Mouse (Mus musculus) brown adipose tissue, adult 24 weeks (tissue): ENCODE results near the gene Ccr6. TPM values are rescaled to one million over a fixed set of nuclear protein-coding genes. Genes with fewer than 3 reads are reported as not detected.
"Not testable (repeated sequence)": the region's sequence is repeated elsewhere in the genome, so short reads cannot be mapped to it uniquely, and the experiment has no call there.

Experiments
- H3K27ac ChIP-seq: fragments of 200-500 bp; replicated peaks from 2 replicates; pipeline ENCODE4 v1.5.1; 2012; ENCODE audit warnings: low read depth, mild to moderate bottlenecking, low read length
- H3K4me1 ChIP-seq: fragments of 200-500 bp; 2 replicates; pipeline ENCODE4 v1.6.1; 2012; ENCODE audit warnings: low read length, mixed read lengths; ENCODE audit not compliant: control insufficient read depth, insufficient read depth, insufficient read length
- H3K4me3 ChIP-seq: fragments of 200-500 bp; 2 replicates; pipeline ENCODE4 v1.5.1; 2012; ENCODE audit warnings: low read depth, mild to moderate bottlenecking, low read length, moderate library complexity; ENCODE audit not compliant: insufficient read depth
- polyA plus RNA-seq: library from polyadenylated mRNA; stranded (reverse); fragments of >200 nt; gene quantifications from 2 replicates; pipeline ENCODE4 v1.2.4, GENCODE M21; 2012; ENCODE audit not compliant: missing spikeins, insufficient read depth, insufficient read length

Ccr6 gene
- polyA plus RNA-seq, 1 experiment = not detected

GRCm38 (mm10) chr17:8251704-8252103 is 15.9 kb downstream of the Ccr6 start:
- Histone ChIP-seq H3K27ac (no peak overlapping the region), H3K4me1 (no peaks in the 10 kb centered on the region), H3K4me3 (no peak overlapping the region)

DNA sequence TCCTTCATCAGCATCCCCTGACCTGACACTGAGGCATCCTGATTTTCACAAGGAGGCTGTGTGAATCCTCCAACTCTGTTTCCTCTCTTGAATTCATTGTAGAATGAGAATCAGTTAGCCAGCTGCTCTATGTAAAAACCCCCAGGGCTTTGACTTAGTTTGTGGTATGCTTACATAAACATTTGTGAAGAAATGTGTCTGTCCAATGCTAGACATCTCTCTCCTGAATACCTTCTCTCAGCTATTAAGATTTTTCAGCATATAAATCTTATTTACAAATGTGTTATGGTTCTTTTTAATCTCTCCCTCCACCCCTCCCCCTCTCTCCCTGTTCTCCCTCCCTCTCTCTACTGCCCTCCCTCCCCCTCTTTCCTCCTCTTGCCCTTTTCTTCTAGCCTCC is 18.4 kb downstream of the Ccr6 start:
- no peaks in the 10 kb centered on the region for H3K4me1 ChIP-seq
- H3K27ac ChIP-seq = no peak overlapping the region
- no peak overlapping the region for H3K4me3 ChIP-seq

- H3K4me1 ChIP-seq = no peaks in the 10 kb centered on the region
- H3K4me3 ChIP-seq = no peak overlapping the region
- H3K27ac ChIP-seq = no peak overlapping the region
These were observed 19.1 kb downstream of the Ccr6 start for GRCm38 (mm10) chr17:8254914-8255313.

DNA sequence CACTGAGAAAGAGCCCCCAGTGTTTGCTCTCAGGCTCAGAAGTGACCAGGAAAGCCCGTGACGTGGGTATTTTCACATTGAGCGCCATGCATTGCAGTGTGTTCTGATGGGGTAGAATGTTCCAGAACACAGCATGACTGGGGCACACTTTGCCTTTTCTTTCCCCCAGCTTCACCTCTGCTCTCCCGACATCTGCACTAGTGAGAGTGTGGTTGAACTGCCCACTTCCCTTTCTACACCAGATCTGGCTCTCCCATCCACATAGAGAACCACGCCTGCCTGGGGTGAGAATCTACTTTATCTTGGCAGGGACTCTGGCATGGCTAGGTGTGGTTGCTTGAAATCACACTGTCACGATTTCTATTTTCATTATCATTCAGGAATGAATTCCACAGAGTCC is 19.7 kb downstream of the Ccr6 start:
- Histone ChIP-seq H3K4me3 (no peak overlapping the region), H3K27ac (no peak overlapping the region), H3K4me1 (no peaks in the 10 kb centered on the region)

DNA sequence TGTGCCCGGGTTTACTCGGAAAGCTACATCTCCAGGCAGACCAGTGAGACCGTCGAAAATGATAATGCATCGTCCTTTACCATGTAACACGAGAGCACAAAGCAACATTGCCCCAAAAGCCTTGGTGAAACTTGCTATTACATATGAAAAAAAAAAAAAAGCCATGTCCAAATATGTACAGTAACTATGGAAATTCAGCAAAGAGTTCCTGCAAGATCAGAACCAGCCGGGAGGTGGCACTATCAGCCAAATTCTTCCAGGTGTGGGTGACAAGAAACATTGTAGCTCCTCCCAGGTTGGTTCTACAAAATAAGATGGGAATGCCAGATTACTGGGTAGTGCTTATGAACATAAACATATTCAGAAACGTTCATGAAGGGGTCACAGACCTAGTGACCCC is 21.1 kb downstream of the Ccr6 start:
- H3K27ac ChIP-seq = no peak overlapping the region
- H3K4me1 ChIP-seq = no peaks in the 10 kb centered on the region
- H3K4me3 ChIP-seq = no peak overlapping the region

DNA sequence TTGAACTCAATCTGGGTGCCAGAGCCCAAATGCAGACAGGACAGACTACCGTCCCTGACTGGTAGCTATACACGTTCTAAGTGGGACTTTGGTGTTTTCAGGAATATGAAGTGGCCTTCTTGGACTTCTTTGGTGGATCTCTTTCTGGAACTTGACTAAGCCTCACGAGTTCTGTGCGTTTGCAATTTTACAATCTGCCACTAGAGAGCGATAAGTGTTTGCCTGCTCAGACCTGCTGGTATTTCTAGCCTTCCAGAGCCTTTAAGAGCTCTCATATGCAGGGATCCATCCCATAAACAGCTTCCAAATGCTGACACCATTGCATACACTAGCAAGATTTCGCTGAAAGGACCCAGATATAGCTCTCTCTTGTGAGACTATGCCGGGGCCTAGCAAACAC is 28.8 kb downstream of the Ccr6 start:
- H3K4me1 ChIP-seq, H3K4me3 ChIP-seq, H3K27ac ChIP-seq: not testable (repeated sequence)

- Histone ChIP-seq H3K4me1 (peaks cover 4% of the 10 kb centered on the region; the same call in 1 of the 2 replicates), H3K4me3 (no peak overlapping the region), H3K27ac (no peak overlapping the region)
These were observed 36.4 kb downstream of the Ccr6 start for GRCm38 (mm10) chr17:8272054-8272749.

DNA sequence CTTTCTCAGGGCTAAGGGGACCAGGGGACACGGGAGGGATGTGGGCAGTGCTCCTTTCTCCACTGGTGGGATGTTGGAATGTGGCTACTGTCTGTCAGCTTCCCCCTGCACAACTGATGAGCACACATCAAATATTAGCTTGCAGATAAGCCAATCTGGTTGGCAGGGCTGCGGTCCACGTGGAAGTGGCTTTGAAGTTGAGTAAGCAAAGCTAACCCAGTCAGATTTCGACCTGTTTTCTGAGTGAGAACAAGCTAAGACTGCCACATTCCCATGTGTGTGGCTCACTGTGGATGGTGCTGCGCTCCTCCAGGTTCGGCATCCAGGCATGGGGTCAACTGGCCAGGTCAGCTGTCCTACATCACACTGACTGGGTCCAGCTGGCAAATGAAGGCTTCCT is 37.1 kb downstream of the Ccr6 start:
- Histone ChIP-seq H3K27ac (no peak overlapping the region), H3K4me3 (no peak overlapping the region), H3K4me1 (peaks cover 4% of the 10 kb centered on the region; the same call in 1 of the 2 replicates)

GRCm38 (mm10) chr17:8276071-8276470 is 40.2 kb downstream of the Ccr6 start:
- Histone ChIP-seq H3K4me1 (peaks cover 4% of the 10 kb centered on the region; the same call in 1 of the 2 replicates), H3K27ac (no peak overlapping the region), H3K4me3 (no peak overlapping the region)

GRCm38 (mm10) chr17:8276680-8277079 is 40.8 kb downstream of the Ccr6 start:
- no peak overlapping the region for H3K4me3 ChIP-seq
- H3K4me1 ChIP-seq = 0 out of 2 replicates have a peak, but pooled peaks cover 1% of the 10 kb centered on the region
- no peak overlapping the region for H3K27ac ChIP-seq

DNA sequence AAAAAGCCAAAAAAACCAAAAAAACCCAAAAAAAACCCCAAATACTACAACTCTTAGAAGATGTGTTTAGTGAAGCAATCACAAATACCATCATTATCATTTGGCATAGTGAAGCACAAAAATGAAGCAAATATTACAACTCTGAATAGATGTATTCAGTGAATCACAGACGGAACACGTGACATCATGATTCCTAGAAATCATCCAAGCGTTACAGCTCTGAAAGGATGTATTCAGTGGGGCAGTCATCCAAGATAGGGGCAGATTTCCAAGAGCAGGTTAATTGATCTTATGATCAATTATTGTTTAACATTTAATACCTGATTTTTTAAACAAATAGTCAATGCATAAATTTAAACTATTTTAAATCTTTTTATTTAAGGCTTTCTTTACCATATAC is 41.4 kb downstream of the Ccr6 start:
- Histone ChIP-seq H3K4me1 (no peaks in the 10 kb centered on the region), H3K27ac (no peak overlapping the region), H3K4me3 (no peak overlapping the region)

GRCm38 (mm10) chr17:8278356-8278755 is 42.5 kb downstream of the Ccr6 start:
- Histone ChIP-seq H3K4me1 (no peaks in the 10 kb centered on the region), H3K27ac (no peak overlapping the region), H3K4me3 (no peak overlapping the region)

- peak within 1 kb of the TSS; percentile 96 for H3K27ac ChIP-seq
- peaks cover 3% of the 10 kb centered on the region; the same call in 1 of the 2 replicates for H3K4me1 ChIP-seq
- peak within 1 kb of the TSS; percentile 92 for H3K4me3 ChIP-seq
These were observed 47.1 kb downstream of the Ccr6 start, which contains the start of gene Mpc1 for GRCm38 (mm10) chr17:8282821-8283525. Gene Mpc1, plus strand, starts transcription at chr17:8282904.

- Histone ChIP-seq H3K27ac (peak overlapping the region; percentile 96), H3K4me3 (peak overlapping the region; percentile 92), H3K4me1 (peaks cover 3% of the 10 kb centered on the region; the same call in 1 of the 2 replicates)
These were observed 47.8 kb downstream of the Ccr6 start for GRCm38 (mm10) chr17:8283526-8284253.

DNA sequence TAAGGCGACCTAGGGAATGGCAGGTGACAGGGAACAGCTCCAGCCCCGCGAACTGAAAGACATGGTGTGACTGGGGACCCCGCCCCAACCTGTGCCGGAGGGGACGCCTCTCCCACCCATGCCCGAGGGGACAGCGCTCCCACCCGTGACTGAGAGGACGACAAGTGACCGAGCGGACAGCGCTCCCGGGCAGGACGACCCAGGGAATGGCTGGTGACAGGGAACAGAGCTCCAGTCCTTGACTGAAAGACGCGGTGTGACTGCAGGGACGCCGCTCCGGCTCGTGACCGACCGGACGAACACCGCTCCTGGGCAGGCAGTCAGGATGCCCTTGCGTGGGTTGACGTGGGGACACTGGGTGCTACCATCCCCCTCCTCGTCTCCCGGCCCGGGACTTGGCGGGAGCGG is 48.4 kb downstream of the Ccr6 start:
- Histone ChIP-seq H3K27ac (peak overlapping the region; percentile 96), H3K4me3 (peak overlapping the region; percentile 92), H3K4me1 (peaks cover 3% of the 10 kb centered on the region; the same call in 1 of the 2 replicates)
